Mouse (Mus musculus) right cerebral cortex, postnatal 25 days (tissue): Measurements from ENCODE around the gene Psma5.

ENCODE experiments used
- DNase-seq: peaks from one replicate; pipeline ENCODE4 v3.0.0; 2022

Psma5 gene

GRCm38 (mm10) chr3:108283241-108283561 is 26.5 kb downstream of the Psma5 start:
- DNase-seq, result no peak

- peak; percentile 92 for DNase-seq
Measured at GRCm38 (mm10) chr3:108283781-108284601, 27.3 kb downstream of the Psma5 start, which contains the start of gene Sort1. TSS of gene Sort1 (plus strand) at chr3:108284082.

GRCm38 (mm10) chr3:108285078-108285711 is 28.5 kb downstream of the Psma5 start:
- no peak for DNase-seq

GRCm38 (mm10) chr3:108286671-108287439 is 30.1 kb downstream of the Psma5 start:
- DNase-seq, result no peak

- DNase-seq, result no peak
Measured at GRCm38 (mm10) chr3:108287811-108288805, 31.4 kb downstream of the Psma5 start.

- no peak for DNase-seq
Measured at GRCm38 (mm10) chr3:108289311-108290130, 32.8 kb downstream of the Psma5 start.

GRCm38 (mm10) chr3:108291036-108291799 is 34.5 kb downstream of the Psma5 start:
- DNase-seq, result no peak

- DNase-seq, result no peak
Measured at GRCm38 (mm10) chr3:108294398-108294797, 37.7 kb downstream of the Psma5 start.

- peak; percentile 61 for DNase-seq
Measured at GRCm38 (mm10) chr3:108295379-108296219, 38.9 kb downstream of the Psma5 start.

GRCm38 (mm10) chr3:108296220-108297049 is 39.7 kb downstream of the Psma5 start:
- no peak for DNase-seq

GRCm38 (mm10) chr3:108297050-108297419 is 40.3 kb downstream of the Psma5 start:
- no peak for DNase-seq

- no peak for DNase-seq
Measured at GRCm38 (mm10) chr3:108297603-108298553, 41.2 kb downstream of the Psma5 start.

- DNase-seq, result no peak
Measured at GRCm38 (mm10) chr3:108300455-108301030, 43.8 kb downstream of the Psma5 start.

GRCm38 (mm10) chr3:108303683-108304082 is 47.0 kb downstream of the Psma5 start:
- no peak for DNase-seq

- no peak for DNase-seq
Measured at GRCm38 (mm10) chr3:108304747-108305146, 48.0 kb downstream of the Psma5 start.

GRCm38 (mm10) chr3:108306387-108306786 is 49.7 kb downstream of the Psma5 start:
- no peak for DNase-seq

GRCm38 (mm10) chr3:108307485-108307884 is 50.8 kb downstream of the Psma5 start:
- DNase-seq, result no peak
